Comparison of ENCODE assay signal across 10 mouse cellular contexts in genomic region chr5:107720511-107720910, GRCm38 (mm10). TPM values are rescaled to one million over a fixed set of nuclear protein-coding genes. Genes with fewer than 3 reads are reported as not detected.
A peak's percentile ranks its signal among the peaks of the same experiment; 100 is the strongest.
DNase-seq lines count a peak whose midpoint lies in the region; ATAC-seq lines count a peak whose summit lies in the region.
"Had no signal": no experiment of that assay in that cellular context is flagged by ENCODE, and none has a peak within 500 bp of the region (broad histone marks: within the 10 kb centered on the region; RNA-seq: fewer than 3 reads in every experiment).

No protein-coding gene starts in this region.

- H3K27me3 ChIP-seq in liver, embryonic 11.5 days (replicated peaks; ENCODE audit: control insufficient read depth, insufficient read depth, low read length), result peaks cover 95% of the 10 kb centered on the region
- H3K27me3 ChIP-seq in limb, embryonic 13.5 days, result peaks cover 97% of the 10 kb centered on the region

- no peak overlapping the region for H3K4me2 ChIP-seq in liver, embryonic 11.5 days
- H3K4me2 ChIP-seq in limb, embryonic 13.5 days (replicated peaks), result peak overlapping the region; percentile 72; the same call in 1 of the 2 replicates

- H3K27ac ChIP-seq in liver, embryonic 11.5 days (ENCODE audit: low read depth, low read length), result no peak overlapping the region
- H3K27ac ChIP-seq in limb, embryonic 13.5 days, result no peak overlapping the region

- ATAC-seq in liver, embryonic 11.5 days (replicated peaks; ENCODE audit: low FRiP score), result no peak
- ATAC-seq in limb, embryonic 13.5 days (ENCODE audit: low FRiP score, low read depth), result no peak

- H3K36me3 ChIP-seq in liver, embryonic 11.5 days (ENCODE audit: control insufficient read depth, insufficient read depth, low read length), result no peaks in the 10 kb centered on the region
- no peaks in the 10 kb centered on the region for H3K36me3 ChIP-seq in limb, embryonic 13.5 days

- peaks cover 22% of the 10 kb centered on the region for H3K4me1 ChIP-seq in liver, embryonic 11.5 days (replicated peaks; ENCODE audit: control insufficient read depth, insufficient read depth, low read length)
- peaks cover 38% of the 10 kb centered on the region for H3K4me1 ChIP-seq in limb, embryonic 13.5 days

- H3K9me3 ChIP-seq in liver, embryonic 11.5 days (ENCODE audit: control insufficient read depth, low read length), result no peaks in the 10 kb centered on the region
- no peaks in the 10 kb centered on the region for H3K9me3 ChIP-seq in limb, embryonic 13.5 days

- H3K9ac ChIP-seq in liver, embryonic 11.5 days (ENCODE audit: low read depth, low read length), result no peak overlapping the region
- H3K9ac ChIP-seq in limb, embryonic 13.5 days, result no peak overlapping the region

- WGBS in liver, embryonic 11.5 days, result 30% methylated on average over 5 of the region's 5 CpGs
- WGBS in limb, embryonic 13.5 days, result 5% methylated on average over 5 of the region's 5 CpGs

- DNase-seq in liver, embryonic 11.5 days (ENCODE audit: low spot score), result no peak
- DNase-seq in liver, result no peak
- peak; percentile 50 for DNase-seq in thymus, postnatal 0 days (ENCODE audit: low spot score)
- no peak for DNase-seq in thymus, adult 18-20 months
- no peak for DNase-seq in cerebellum, postnatal 4 days (ENCODE audit: low spot score in 2 of 2)
- DNase-seq in cerebellum, postnatal 36 days, result no peak
- DNase-seq: adrenal gland, postnatal 10 days; gastrocnemius, postnatal 36 days; kidney, adult 2 months had no signal

- H3K4me3 ChIP-seq in liver, embryonic 11.5 days (ENCODE audit: low read depth, low read length), result 0 out of 2 replicates have a peak overlapping the region, but pooled peaks have one; percentile 3
- peak overlapping the region; percentile 46 for H3K4me3 ChIP-seq in limb, embryonic 13.5 days

RNA-seq across cellular contexts. Expression of gene Gfi1, which starts 5.3 kb away (rescaled TPM):
- 0.22 and 0.30 TPM in 2 replicates for polyA plus RNA-seq in liver, embryonic 11.5 days (2014; fragmentation: Nextera tagmentation; extraction: Ambion mirVana)
- 39.4 and 42.8 TPM in 2 replicates for polyA plus RNA-seq in thymus, postnatal 0 days (2015; fragmentation: Nextera tagmentation; extraction: Ambion mirVana)
- polyA plus RNA-seq in limb, embryonic 13.5 days (2015; fragmentation: Nextera tagmentation; extraction: Ambion mirVana), result 0.08 and 0.09 TPM in 2 replicates

Comparison
In these comparisons a context has a peak if more than half of its experiments do, and no peak if none do; other contexts are left out.
1. RNA of gene Gfi1, which starts 5.3 kb away (polyA plus RNA-seq): 39.4 to 42.8 TPM in thymus, postnatal 0 days; 0.22 to 0.30 TPM in liver, embryonic 11.5 days and 0.08 to 0.09 TPM in limb, embryonic 13.5 days; every median in the first group is over 10 times any median in the second.